Mouse (Mus musculus) kidney, adult 2 months (tissue): ENCODE results near the gene Dnali1.

ENCODE experiments used
- CTCF ChIP-seq: fragments of 200-500 bp; conservative IDR thresholded peaks from 2 replicates; pipeline ENCODE4 v1.5.1; 2011; ENCODE audit warnings: low read depth, mild to moderate bottlenecking, control low read depth, low read length, moderate library complexity, mixed read lengths; ENCODE audit not compliant: insufficient read depth, insufficient read length
- POLR2A ChIP-seq: fragments of 200-500 bp; IDR thresholded peaks from one replicate; pipeline ENCODE4 v1.6.1; 2011; ENCODE audit warnings: low read depth, low read length, control low read depth

- TF ChIP-seq CTCF (no peak), POLR2A (no peak)
Observed at GRCm38 (mm10) chr4:125007460-125007859, 58.0 kb downstream of the Dnali1 start.
